In the genomic region with DNA sequence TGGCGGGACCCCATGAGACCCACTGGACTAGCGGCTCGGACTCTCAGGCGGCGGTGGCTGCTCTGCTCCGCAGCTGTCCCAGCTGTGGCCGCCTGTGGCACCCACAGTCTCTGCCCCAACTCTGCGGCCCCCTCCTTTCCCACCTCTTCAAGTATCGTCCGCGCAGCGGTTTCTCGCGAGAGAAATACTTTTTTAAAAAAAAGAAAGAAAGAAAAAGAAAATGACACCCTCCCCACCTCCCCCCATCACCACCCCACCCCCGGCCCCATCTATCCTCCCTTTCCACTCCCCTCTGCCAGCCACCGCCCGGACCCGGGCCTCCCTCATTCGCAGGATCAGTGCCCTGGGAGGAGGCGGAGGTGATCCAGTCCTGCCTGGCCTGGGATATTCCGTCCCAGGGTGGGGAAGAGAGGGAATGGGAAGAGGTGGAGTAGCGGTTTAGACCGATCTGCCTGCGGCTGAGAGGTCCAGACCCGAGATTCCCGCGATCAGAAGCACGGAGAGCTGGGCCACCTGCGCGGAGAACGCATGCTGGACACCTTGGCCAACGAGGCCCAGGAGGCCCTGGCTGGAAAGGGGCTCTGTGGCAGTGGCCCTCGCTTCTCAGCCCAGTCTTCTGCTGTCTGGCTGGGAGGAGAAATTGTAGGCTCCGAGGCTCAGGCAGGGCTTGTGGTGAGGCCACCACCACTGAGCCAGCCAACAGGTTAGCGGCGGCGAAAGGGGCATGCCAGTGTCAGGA, we compare ENCODE assay signal across 8 mouse cellular contexts. TPM values are rescaled to one million over a fixed set of nuclear protein-coding genes. Genes with fewer than 3 reads are reported as not detected.
DNase-seq lines count a peak whose midpoint lies in the region; ATAC-seq and TF ChIP-seq lines count a peak whose summit lies in the region.

No protein-coding gene starts in this region.

- peak; percentile 89 for ATAC-seq in embryonic facial prominence, embryonic 13.5 days (ENCODE audit: insufficient number of reproducible peaks, insufficient read depth, low FRiP score, low TSS enrichment, low read depth)
- peak; percentile 85 for ATAC-seq in heart, embryonic 16.5 days (replicated peaks; ENCODE audit: extremely low read depth, insufficient read depth, low FRiP score)
- peak; percentile 90 for ATAC-seq in midbrain, embryonic 11.5 days (ENCODE audit: low FRiP score)

- peak overlapping the region; percentile 11; the same call in 1 of the 2 replicates for H3K4me3 ChIP-seq in thymus, adult 2 months (ENCODE audit: control insufficient read depth, insufficient read depth, low read length)
- H3K4me3 ChIP-seq in embryonic facial prominence, embryonic 13.5 days, result peak overlapping the region; percentile 67
- H3K4me3 ChIP-seq in heart, embryonic 16.5 days (ENCODE audit: low read length), result peak overlapping the region; percentile 69
- H3K4me3 ChIP-seq in midbrain, embryonic 11.5 days (ENCODE audit: low read depth, low read length), result peak overlapping the region; percentile 65
- peak overlapping the region; percentile 70 for H3K4me3 ChIP-seq in testis, adult 2 months (ENCODE audit: control insufficient read depth, low read depth, low read length)

- H3K27ac ChIP-seq in thymus, adult 2 months (ENCODE audit: control insufficient read depth, insufficient read depth, low read length), result no peak overlapping the region
- H3K27ac ChIP-seq in embryonic facial prominence, embryonic 13.5 days, result peak overlapping the region; percentile 95
- peak overlapping the region; percentile 88 for H3K27ac ChIP-seq in heart, embryonic 16.5 days (ENCODE audit: low read length)
- peak overlapping the region; percentile 3; the same call in 1 of the 2 replicates for H3K27ac ChIP-seq in midbrain, embryonic 11.5 days (ENCODE audit: low read depth, low read length)
- no peak overlapping the region for H3K27ac ChIP-seq in testis, adult 2 months (ENCODE audit: control insufficient read depth, insufficient read depth, low read depth, low read length)

- no peaks in the 10 kb centered on the region for H3K36me3 ChIP-seq in thymus, adult 2 months (ENCODE audit: control insufficient read depth, insufficient read depth, low read length)
- peaks cover 4% of the 10 kb centered on the region for H3K36me3 ChIP-seq in embryonic facial prominence, embryonic 13.5 days
- H3K36me3 ChIP-seq in heart, embryonic 16.5 days (ENCODE audit: control insufficient read depth, insufficient read depth), result no peaks in the 10 kb centered on the region
- H3K36me3 ChIP-seq in midbrain, embryonic 11.5 days (ENCODE audit: control insufficient read depth, insufficient read depth, low read length), result no peaks in the 10 kb centered on the region
- no peaks in the 10 kb centered on the region for H3K36me3 ChIP-seq in testis, adult 2 months (ENCODE audit: control insufficient read depth, insufficient read depth, low read length)

- H3K4me1 ChIP-seq in thymus, adult 2 months (replicated peaks; ENCODE audit: control insufficient read depth, insufficient read depth, low read length), result no peaks in the 10 kb centered on the region
- H3K4me1 ChIP-seq in embryonic facial prominence, embryonic 13.5 days, result peaks cover 18% of the 10 kb centered on the region
- H3K4me1 ChIP-seq in heart, embryonic 16.5 days (ENCODE audit: control insufficient read depth, insufficient read depth, low read length), result peaks cover 11% of the 10 kb centered on the region; the same call in 1 of the 2 replicates
- peaks cover 7% of the 10 kb centered on the region for H3K4me1 ChIP-seq in midbrain, embryonic 11.5 days (ENCODE audit: control insufficient read depth, insufficient read depth, low read length)
- H3K4me1 ChIP-seq in testis, adult 2 months (ENCODE audit: control insufficient read depth, insufficient read depth, low read length), result peaks cover 11% of the 10 kb centered on the region

- no peak for DNase-seq in thymus, adult 2 months
- no peak for DNase-seq in thymus, postnatal 10 days (ENCODE audit: low spot score in 2 of 2)
- peak; percentile 59 for DNase-seq in left cerebral cortex, postnatal 4 days
- DNase-seq in midbrain, embryonic 11.5 days (ENCODE audit: low spot score, missing footprints), result peak; percentile 93
- DNase-seq in T-cell, adult 2 months (ENCODE audit: low spot score), result no peak

- H3K27me3 ChIP-seq in thymus, adult 2 months (ENCODE audit: control insufficient read depth, insufficient read depth, low read length), result no peaks in the 10 kb centered on the region; the same call in 1 of the 2 replicates
- H3K27me3 ChIP-seq in embryonic facial prominence, embryonic 13.5 days, result no peaks in the 10 kb centered on the region
- peaks cover 5% of the 10 kb centered on the region; the same call in 1 of the 2 replicates for H3K27me3 ChIP-seq in heart, embryonic 16.5 days (ENCODE audit: control insufficient read depth, insufficient read depth, low read length)
- H3K27me3 ChIP-seq in midbrain, embryonic 11.5 days (ENCODE audit: control insufficient read depth, insufficient read depth, low read length), result no peaks in the 10 kb centered on the region
- H3K27me3 ChIP-seq in testis, adult 2 months (ENCODE audit: control insufficient read depth, insufficient read depth, low read length), result no peaks in the 10 kb centered on the region

- intact Hi-C loops in left cerebral cortex, postnatal 4 days (cut with DNase I), result loop anchor here (10.0 kb wide), 1 partner anchor 88 kb away; no protein-coding TSS in a partner anchor

- TF ChIP-seq CTCF in thymus, adult 2 months (IDR thresholded peaks at IDR 0.05; ENCODE audit: borderline replicate concordance, control insufficient read depth, extremely low read depth, insufficient read depth, low read length, poor library complexity), result no peak
- TF ChIP-seq CTCF in testis, adult 2 months (IDR thresholded peaks at IDR 0.05; ENCODE audit: control insufficient read depth, insufficient read depth, insufficient replicate concordance, low read depth, low read length), result no peak

- H3K9me3 ChIP-seq in embryonic facial prominence, embryonic 13.5 days, result no peaks in the 10 kb centered on the region
- no peaks in the 10 kb centered on the region for H3K9me3 ChIP-seq in heart, embryonic 16.5 days (replicated peaks; ENCODE audit: control insufficient read depth, low read length)
- H3K9me3 ChIP-seq in midbrain, embryonic 11.5 days (ENCODE audit: control insufficient read depth, low read length), result no peaks in the 10 kb centered on the region

- H3K4me2 ChIP-seq in embryonic facial prominence, embryonic 13.5 days, result peak overlapping the region; percentile 86
- H3K4me2 ChIP-seq in heart, embryonic 16.5 days (ENCODE audit: low read depth, low read length), result peak overlapping the region; percentile 98
- peak overlapping the region; percentile 96 for H3K4me2 ChIP-seq in midbrain, embryonic 11.5 days

- H3K9ac ChIP-seq in embryonic facial prominence, embryonic 13.5 days, result peak overlapping the region; percentile 90
- H3K9ac ChIP-seq in heart, embryonic 16.5 days (ENCODE audit: low read length), result peak overlapping the region; percentile 83
- peak overlapping the region; percentile 62 for H3K9ac ChIP-seq in midbrain, embryonic 11.5 days (ENCODE audit: low read length)

- no peak for TF ChIP-seq POLR2A in thymus, adult 2 months (IDR thresholded peaks at IDR 0.05; ENCODE audit: control insufficient read depth, extremely low read depth, insufficient read depth, low read length, poor library complexity)
- TF ChIP-seq POLR2A in testis, adult 2 months (IDR thresholded peaks at IDR 0.05; ENCODE audit: control insufficient read depth, low read depth, low read length), result no peak

- 6% methylated on average over 37 of the region's 37 CpGs for WGBS in thymus, adult 2 months
- WGBS in embryonic facial prominence, embryonic 13.5 days, result under 1% methylated on average over 36 of the region's 37 CpGs
- WGBS in heart, embryonic 16.5 days, result 2% methylated on average over 37 of the region's 37 CpGs
- WGBS in midbrain, embryonic 11.5 days, result 1% methylated on average over 37 of the region's 37 CpGs

RNA-seq across cellular contexts. Expression of a gene that starts 1.3 kb away (rescaled TPM):
- polyA plus RNA-seq in thymus, adult 2 months (2012; rRNA removed), result 4.4 and 4.5 TPM in 2 replicates
- polyA plus RNA-seq in embryonic facial prominence, embryonic 13.5 days (2015; fragmentation: Nextera tagmentation; extraction: Ambion mirVana), result 19.3 and 24.4 TPM in 2 replicates
- 14.8 and 19.4 TPM in 2 replicates for polyA plus RNA-seq in heart, embryonic 16.5 days (2015; fragmentation: Nextera tagmentation; extraction: Ambion mirVana)
- total RNA-seq in left cerebral cortex, postnatal 4 days (2021), result 10 to 100 TPM; 17.4 to 18.3 TPM
- 9.0 and 9.1 TPM in 2 replicates for polyA plus RNA-seq in midbrain, embryonic 11.5 days (2014; fragmentation: Nextera tagmentation; extraction: Ambion mirVana)
- polyA plus RNA-seq in testis, adult 2 months (2012; rRNA removed), result 1.1 and 1.5 TPM in 2 replicates

RNA-seq across cellular contexts. Expression of a gene that starts 1.6 kb away (rescaled TPM):
- 0.06 and 0.08 TPM in 2 replicates for polyA plus RNA-seq in thymus, adult 2 months (2012; rRNA removed)
- polyA plus RNA-seq in embryonic facial prominence, embryonic 13.5 days (2015; fragmentation: Nextera tagmentation; extraction: Ambion mirVana), result 0.38 and 0.39 TPM in 2 replicates
- polyA plus RNA-seq in heart, embryonic 16.5 days (2015; fragmentation: Nextera tagmentation; extraction: Ambion mirVana), result 0.29 and 0.32 TPM in 2 replicates
- total RNA-seq in left cerebral cortex, postnatal 4 days (2021), result under 1 TPM; 0.24 to 0.40 TPM
- 0.22 TPM in 1 of 2 replicates, not detected in the other for polyA plus RNA-seq in midbrain, embryonic 11.5 days (2014; fragmentation: Nextera tagmentation; extraction: Ambion mirVana)
- 0.04 TPM in 1 of 2 replicates, not detected in the other for polyA plus RNA-seq in testis, adult 2 months (2012; rRNA removed)

Comparison
In these comparisons a context has a peak if more than half of its experiments do, and no peak if none do; other contexts are left out.
1. DNase-seq: peak in left cerebral cortex, postnatal 4 days (single experiment) and midbrain, embryonic 11.5 days (single experiment); none in thymus, adult 2 months (single experiment), thymus, postnatal 10 days (0 of 2) and T-cell, adult 2 months (single experiment).
2. H3K27ac ChIP-seq: peak in embryonic facial prominence, embryonic 13.5 days (single experiment), heart, embryonic 16.5 days (single experiment) and midbrain, embryonic 11.5 days (single experiment); none in thymus, adult 2 months (single experiment) and testis, adult 2 months (single experiment).
3. H3K4me3 ChIP-seq: peak in every context shown above with its lines; median percentile 70 in testis, adult 2 months; 69 in heart, embryonic 16.5 days; 67 in embryonic facial prominence, embryonic 13.5 days; 65 in midbrain, embryonic 11.5 days; 11 in thymus, adult 2 months.
4. Peak in every context shown above with its lines, with median percentiles within 50 percentile points of each other: ATAC-seq, H3K4me2 ChIP-seq and H3K9ac ChIP-seq.